Mouse (Mus musculus) forebrain, postnatal 0 days (tissue): Measurements from ENCODE around the gene Cd47. TPM values are rescaled to one million over a fixed set of nuclear protein-coding genes. Genes with fewer than 3 reads are reported as not detected.

Source experiments
- ATAC-seq: fragments of 200-750 bp; cut with Nextera tagmentation; 2 replicates; pipeline ENCODE4 v1.8.0; 2017; ENCODE audit warnings: mild to moderate bottlenecking, moderate library complexity
- DNase-seq: peaks from one replicate; pipeline ENCODE4 v3.0.0-alpha.2; 2015
- H3K27ac ChIP-seq: fragments of 300-500 bp; sonication (generic); 2 replicates; pipeline ENCODE4 v1.5.1; 2014; ENCODE audit warnings: low read depth, mild to moderate bottlenecking, antibody characterized with exemption, low read length, moderate library complexity, mixed read lengths
- H3K27me3 ChIP-seq: fragments of 300-500 bp; sonication (generic); 2 replicates; pipeline ENCODE4 v1.6.1; 2014; ENCODE audit warnings: mild to moderate bottlenecking, low read length, mixed read lengths; ENCODE audit not compliant: insufficient read depth
- H3K36me3 ChIP-seq: fragments of 300-500 bp; sonication (generic); 2 replicates; pipeline ENCODE4 v1.6.1; 2014; ENCODE audit warnings: mild to moderate bottlenecking, moderate library complexity; ENCODE audit not compliant: insufficient read depth
- H3K4me1 ChIP-seq: fragments of 300-500 bp; sonication (generic); 2 replicates; pipeline ENCODE4 v1.6.1; 2014; ENCODE audit warnings: antibody characterized with exemption; ENCODE audit not compliant: insufficient read depth
- H3K4me2 ChIP-seq: fragments of 300-500 bp; sonication (generic); 2 replicates; pipeline ENCODE4 v1.6.1; 2014; ENCODE audit warnings: low read depth, mild to moderate bottlenecking, moderate library complexity
- H3K4me3 ChIP-seq: fragments of 300-500 bp; sonication (generic); 2 replicates; pipeline ENCODE4 v1.5.1; 2014; ENCODE audit warnings: low read depth, low read length, mixed read lengths
- H3K9ac ChIP-seq: fragments of 300-500 bp; sonication (generic); 2 replicates; pipeline ENCODE4 v1.6.1; 2014; ENCODE audit warnings: mild to moderate bottlenecking
- H3K9me3 ChIP-seq: fragments of 300-500 bp; sonication (generic); 2 replicates; pipeline ENCODE4 v1.6.1; 2016; ENCODE audit warnings: low read length
- CTCF ChIP-seq: sonication (generic); IDR thresholded peaks from 2 replicates; pipeline ENCODE4 v1.5.1; 2016; ENCODE audit warnings: antibody characterized with exemption, control low read depth, low read depth
- WGBS: fragments of 180-500 bp; shearing (Covaris S2); extraction: QIAGEN DNeasy Blood & Tissue Kit; methylation state at CpG from one replicate; pipeline ENCODE4 v1.1.7; 2014; 5-methylcytosine and 5-hydroxymethylcytosine counted together
- polyA plus RNA-seq: library from polyadenylated mRNA; unstranded; fragments of >200 nt; fragmentation: Nextera tagmentation; extraction: Ambion mirVana; gene quantifications from 2 replicates; pipeline ENCODE4 v1.2.1, GENCODE M21; 2015
- total RNA-seq: library from RNA; depleted of rRNA; stranded (reverse); fragments of >200 nt; gene quantifications from 2 replicates; pipeline ENCODE4 v1.2.3, GENCODE M21; 2014

The Cd47 gene
- total and polyA plus RNA-seq, 2 experiments from 2014 or later: 47.3 to 210 TPM

GRCm38 (mm10) chr16:49800996-49801395, 663 bp downstream of the Cd47 start:
- WGBS: 81% methylated on average over 5 of the region's 5 CpGs
- Histone ChIP-seq H3K27me3 (no peaks in the 10 kb centered on the region), H3K9me3 (no peaks in the 10 kb centered on the region), H3K4me1 (peaks cover 10% of the 10 kb centered on the region; the same call in 1 of the 2 replicates), H3K27ac (no peak overlapping the region), H3K4me2 (no peak overlapping the region), H3K36me3 (no peaks in the 10 kb centered on the region), H3K4me3 (no peak overlapping the region), H3K9ac (no peak overlapping the region)
- ATAC-seq: no peak
- TF ChIP-seq CTCF: no peak
- no peak for DNase-seq

- Histone ChIP-seq H3K4me2 (no peak overlapping the region), H3K4me3 (no peak overlapping the region), H3K4me1 (peaks cover 10% of the 10 kb centered on the region; the same call in 1 of the 2 replicates), H3K27ac (no peak overlapping the region), H3K9me3 (no peaks in the 10 kb centered on the region), H3K36me3 (no peaks in the 10 kb centered on the region), H3K9ac (no peak overlapping the region), H3K27me3 (no peaks in the 10 kb centered on the region)
- 73% methylated on average over 5 of the region's 5 CpGs for whole genome bisulfite sequencing
- TF ChIP-seq CTCF: no peak
- no peak for DNase-seq
- ATAC-seq: no peak
Measured at GRCm38 (mm10) chr16:49801399-49801798, 1.1 kb downstream of the Cd47 start.

- no peak overlapping the region for H3K9ac ChIP-seq
- DNase-seq (no peak), ATAC-seq (no peak)
- no peak overlapping the region for H3K27ac ChIP-seq
- no peak for TF ChIP-seq CTCF
- H3K36me3 ChIP-seq: no peaks in the 10 kb centered on the region
- no peaks in the 10 kb centered on the region for H3K9me3 ChIP-seq
- H3K4me3 ChIP-seq: no peak overlapping the region
- no peaks in the 10 kb centered on the region for H3K27me3 ChIP-seq
- H3K4me2 ChIP-seq: no peak overlapping the region
- WGBS: 65% methylated on average over 2 of the region's 2 CpGs
- H3K4me1 ChIP-seq: peaks cover 10% of the 10 kb centered on the region; the same call in 1 of the 2 replicates
Measured at GRCm38 (mm10) chr16:49802993-49803392, 2.7 kb downstream of the Cd47 start.

- H3K4me3 ChIP-seq: peak overlapping the region; percentile 32
- no peaks in the 10 kb centered on the region for H3K9me3 ChIP-seq
- WGBS: 2% methylated on average over 12 of the region's 12 CpGs
- H3K9ac ChIP-seq: peak overlapping the region; percentile 43
- ATAC-seq (peak; percentile 75), DNase-seq (peak; percentile 66)
- no peaks in the 10 kb centered on the region for H3K27me3 ChIP-seq
- peaks cover 10% of the 10 kb centered on the region; the same call in 1 of the 2 replicates for H3K4me1 ChIP-seq
- no peaks in the 10 kb centered on the region for H3K36me3 ChIP-seq
- peak overlapping the region; percentile 60 for H3K4me2 ChIP-seq
- no peak for TF ChIP-seq CTCF
- H3K27ac ChIP-seq: peak overlapping the region; percentile 15
Measured at GRCm38 (mm10) chr16:49803932-49804461, 3.7 kb downstream of the Cd47 start.

GRCm38 (mm10) chr16:49806920-49807319, 6.6 kb downstream of the Cd47 start:
- Histone ChIP-seq H3K9me3 (no peaks in the 10 kb centered on the region), H3K36me3 (no peaks in the 10 kb centered on the region), H3K4me2 (no peak overlapping the region), H3K4me3 (no peak overlapping the region), H3K27me3 (no peaks in the 10 kb centered on the region), H3K4me1 (peaks cover 10% of the 10 kb centered on the region; the same call in 1 of the 2 replicates), H3K9ac (no peak overlapping the region), H3K27ac (no peak overlapping the region)
- DNase-seq (no peak), ATAC-seq (no peak)
- 77% methylated on average over 10 of the region's 10 CpGs for WGBS
- no peak for TF ChIP-seq CTCF

GRCm38 (mm10) chr16:49807419-49807841, 7.1 kb downstream of the Cd47 start:
- no peaks in the 10 kb centered on the region for H3K36me3 ChIP-seq
- H3K27me3 ChIP-seq: no peaks in the 10 kb centered on the region
- ATAC-seq: 0 out of 2 replicates have a peak, but pooled peaks have one; percentile 8
- no peak for TF ChIP-seq CTCF
- no peak overlapping the region for H3K4me2 ChIP-seq
- peak; percentile 23 for DNase-seq
- no peak overlapping the region for H3K27ac ChIP-seq
- H3K9ac ChIP-seq: no peak overlapping the region
- 73% methylated on average over 7 of the region's 7 CpGs for WGBS
- peaks cover 10% of the 10 kb centered on the region; the same call in 1 of the 2 replicates for H3K4me1 ChIP-seq
- H3K9me3 ChIP-seq: no peaks in the 10 kb centered on the region
- no peak overlapping the region for H3K4me3 ChIP-seq

GRCm38 (mm10) chr16:49807862-49808430, 7.6 kb downstream of the Cd47 start:
- Histone ChIP-seq H3K36me3 (no peaks in the 10 kb centered on the region), H3K9me3 (no peaks in the 10 kb centered on the region), H3K4me1 (peaks cover 10% of the 10 kb centered on the region; the same call in 1 of the 2 replicates), H3K27me3 (no peaks in the 10 kb centered on the region), H3K4me2 (no peak overlapping the region), H3K4me3 (no peak overlapping the region), H3K9ac (no peak overlapping the region), H3K27ac (no peak overlapping the region; the same call in 1 of the 2 replicates)
- 74% methylated on average over 18 of the region's 18 CpGs for WGBS
- ATAC-seq (peak; percentile 19; the same call in 1 of the 2 replicates), DNase-seq (peak; percentile 57)
- TF ChIP-seq CTCF: no peak
